Mouse (Mus musculus) frontal cortex, postnatal 14 days (tissue): ENCODE data around the gene Cnn2.

Experiments used
- DNase-seq, 2 experiments: peaks; one replicate each; pipeline ENCODE4 v3.0.0; 2022; ENCODE audit warnings: low spot score in 2 of 2

Gene Cnn2

DNA sequence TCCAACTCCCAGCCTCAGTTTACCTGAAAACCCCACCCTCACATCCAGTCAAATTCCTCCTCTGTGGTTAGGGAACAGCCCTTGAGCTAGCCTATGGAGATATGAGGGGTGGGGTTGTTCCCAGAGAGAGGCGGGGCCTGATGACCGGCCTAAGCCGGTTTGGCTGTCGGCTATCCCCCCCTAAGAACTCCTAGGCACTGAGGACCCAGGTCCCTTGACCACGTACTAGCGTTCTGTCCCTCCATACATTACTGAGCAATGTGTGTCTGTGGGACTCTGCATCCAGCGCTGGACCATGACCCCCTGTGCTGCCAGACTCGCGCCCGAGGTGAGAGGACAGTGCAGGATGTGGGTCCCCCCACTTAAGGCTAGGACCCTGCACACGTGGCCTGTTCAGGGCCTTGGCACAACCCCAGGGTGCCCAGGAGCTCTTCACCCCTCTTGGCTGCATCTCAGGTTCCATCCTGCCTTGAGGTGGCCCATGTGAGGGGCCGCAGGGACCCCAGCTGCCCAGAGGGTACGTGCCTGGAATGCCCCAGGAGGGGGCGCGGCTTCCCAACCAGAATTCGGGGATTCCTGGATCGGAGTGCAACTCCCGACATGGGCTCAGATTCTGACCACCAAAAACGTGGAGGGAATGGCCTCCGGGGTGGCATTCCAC lies 31.2 kb downstream of the Cnn2 start:
- DNase-seq, result no peak

DNA sequence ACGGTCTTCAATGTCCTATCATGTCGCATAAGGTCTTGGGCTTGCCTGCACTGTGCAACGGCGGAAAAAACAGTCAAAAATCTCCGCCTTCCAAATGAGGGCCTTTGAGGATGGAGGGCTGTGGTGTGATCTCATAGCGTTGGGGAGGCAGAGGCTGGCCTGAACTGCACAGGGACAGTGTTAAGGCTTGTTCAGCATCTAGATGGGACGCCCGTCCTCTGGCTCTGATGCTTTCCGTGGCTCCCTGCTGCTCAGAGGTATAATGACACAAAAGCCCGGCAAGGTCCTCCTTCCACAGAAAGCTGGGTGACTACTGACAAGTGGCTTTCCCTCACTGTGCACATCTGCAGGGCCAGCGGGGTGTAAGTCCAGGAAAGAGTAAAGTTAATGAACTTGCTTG lies 31.8 kb downstream of the Cnn2 start:
- DNase-seq, result no peak

GRCm38 (mm10) chr10:80020603-80021319 lies 32.4 kb downstream of the Cnn2 start:
- no peak for DNase-seq

- DNase-seq, result no peak
Observed at GRCm38 (mm10) chr10:80021320-80021641, 32.9 kb downstream of the Cnn2 start.

GRCm38 (mm10) chr10:80022164-80022563 lies 33.8 kb downstream of the Cnn2 start:
- no peak for DNase-seq

- no peak for DNase-seq
Observed at GRCm38 (mm10) chr10:80022806-80023205, 34.4 kb downstream of the Cnn2 start.

DNA sequence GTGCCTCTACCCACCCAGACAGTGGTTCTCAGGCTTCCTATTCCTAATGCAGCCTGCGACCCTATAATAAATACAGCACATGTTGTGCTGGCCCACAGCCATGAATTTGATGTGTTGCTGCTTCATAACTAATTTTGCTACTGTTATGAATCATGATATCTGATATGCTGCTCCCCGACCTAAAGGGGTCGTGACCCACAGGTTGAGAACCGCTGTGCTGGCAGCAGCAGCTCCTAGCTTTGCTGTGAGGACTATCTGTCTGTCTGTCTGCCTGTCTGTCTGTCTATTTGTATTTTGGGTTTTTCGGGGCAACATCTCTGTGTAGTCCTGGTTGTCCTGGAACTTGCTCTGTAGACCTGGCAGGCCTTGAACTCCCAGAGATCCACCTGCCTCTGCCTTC lies 35.4 kb downstream of the Cnn2 start:
- no peak for DNase-seq

- DNase-seq, result no peak
Observed at GRCm38 (mm10) chr10:80024229-80025043, 36.1 kb downstream of the Cnn2 start.

GRCm38 (mm10) chr10:80025044-80025347 lies 36.6 kb downstream of the Cnn2 start:
- DNase-seq, result no peak

- DNase-seq, result no peak
Observed at GRCm38 (mm10) chr10:80025463-80025862, 37.1 kb downstream of the Cnn2 start.

- no peak for DNase-seq
Observed at GRCm38 (mm10) chr10:80025889-80026288, 37.5 kb downstream of the Cnn2 start.

- no peak for DNase-seq
Observed at GRCm38 (mm10) chr10:80027681-80028520, 39.5 kb downstream of the Cnn2 start.

DNA sequence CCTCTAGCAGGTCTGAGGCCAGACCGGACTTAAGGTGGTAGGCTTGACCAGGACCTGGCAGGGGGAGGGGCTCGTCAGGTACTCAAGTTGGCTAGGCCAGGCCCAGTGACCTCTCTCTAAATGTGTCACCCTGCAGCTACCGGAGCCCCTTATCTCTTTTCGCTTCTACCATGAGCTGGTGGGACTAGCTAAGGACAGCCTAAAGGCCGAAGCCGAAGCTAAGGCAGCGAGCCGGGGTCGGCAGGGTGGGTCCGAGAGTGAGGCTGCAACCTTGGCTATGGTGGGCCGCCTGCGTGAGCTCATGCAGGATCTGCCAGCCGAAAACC lies 40.1 kb downstream of the Cnn2 start:
- DNase-seq, result no peak

- no peak for DNase-seq
Observed at GRCm38 (mm10) chr10:80030191-80030590, 41.8 kb downstream of the Cnn2 start.

- DNase-seq, result no peak
Observed at GRCm38 (mm10) chr10:80030736-80031135, 42.4 kb downstream of the Cnn2 start.

GRCm38 (mm10) chr10:80032799-80033480 lies 44.6 kb downstream of the Cnn2 start:
- no peak for DNase-seq

GRCm38 (mm10) chr10:80033511-80034391 lies 45.4 kb downstream of the Cnn2 start:
- no peak for DNase-seq

DNA sequence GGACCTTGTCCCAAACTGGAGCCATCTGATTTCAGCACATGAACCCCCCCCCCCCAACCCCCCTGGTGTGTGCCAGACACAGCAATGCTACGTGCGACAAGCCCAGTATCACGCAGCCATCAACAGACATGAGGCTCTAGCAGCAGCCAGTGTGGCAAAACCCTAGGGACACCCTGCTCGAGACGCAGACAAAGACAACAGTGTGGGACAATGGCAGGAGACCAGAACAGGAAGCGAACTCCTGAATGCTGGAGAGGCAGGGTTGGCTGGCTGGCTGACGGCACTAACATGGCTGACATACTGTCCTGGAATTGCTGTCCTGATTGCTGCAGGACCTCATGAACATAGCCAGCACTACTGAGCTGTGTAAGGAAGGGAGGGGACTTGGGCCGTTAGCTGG lies 46.8 kb downstream of the Cnn2 start:
- no peak for DNase-seq

DNA sequence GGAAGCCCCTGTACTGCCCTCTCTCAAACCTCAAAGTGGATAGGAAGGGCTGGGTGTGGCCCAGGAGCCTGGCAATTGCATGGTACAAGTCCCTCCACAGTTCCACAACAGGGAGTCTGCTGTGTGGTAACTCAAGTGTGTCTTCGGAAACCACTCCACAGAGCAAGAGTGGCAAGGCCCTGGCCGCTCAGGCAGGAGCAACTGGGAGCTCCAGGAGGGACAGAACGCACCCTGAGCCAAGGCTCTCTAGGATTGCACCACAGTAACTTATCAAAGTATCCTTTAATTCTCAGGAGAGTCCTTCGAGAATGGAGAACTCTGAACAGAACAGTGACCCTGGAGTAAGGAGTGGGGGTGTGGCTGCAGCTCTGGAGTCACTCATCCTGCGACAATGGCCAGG lies 47.3 kb downstream of the Cnn2 start:
- no peak for DNase-seq

DNA sequence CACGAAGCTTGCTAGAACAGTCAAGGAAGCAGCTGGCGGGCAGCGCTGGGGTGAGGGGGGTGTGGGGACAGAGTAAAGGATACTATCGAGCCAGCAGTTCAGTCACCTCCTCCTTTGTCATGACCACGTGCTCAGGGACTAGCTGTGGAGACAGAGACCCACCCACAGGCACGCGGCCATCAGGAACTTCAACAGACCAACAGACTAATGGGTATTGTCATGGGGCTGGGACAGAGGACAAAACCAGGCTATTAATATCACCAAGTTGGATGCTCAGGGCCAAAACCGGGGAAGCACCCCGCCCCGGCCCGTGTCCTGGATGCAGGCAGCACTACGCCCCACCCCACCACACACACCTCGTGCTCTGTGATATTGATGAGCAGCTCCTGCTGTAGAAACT lies 48.4 kb downstream of the Cnn2 start:
- no peak for DNase-seq

- DNase-seq, result peak; percentile 96 to 98
Observed at GRCm38 (mm10) chr10:80039559-80039979, 51.2 kb downstream of the Cnn2 start, which contains the start of gene Polr2e. Gene Polr2e, minus strand, starts transcription at chr10:80039795.
